Mouse (Mus musculus) MEL (cell line): Measurements from ENCODE around the gene Fbxw21.

Experiments used
- CHD1 ChIP-seq: IDR thresholded peaks from 2 replicates; pipeline ENCODE4 v1.6.1; 2012; ENCODE audit warnings: low read depth, mild to moderate bottlenecking, inconsistent platforms, low read length, improper control_type of control experiment
- CTCF ChIP-seq, 3 experiments: IDR thresholded peaks in 2 of 3; conservative IDR thresholded peaks in 1 of 3; 2 replicates each; pipeline ENCODE4 v1.5.1; 2011 to 2012; ENCODE audit warnings: low read length in 3 of 3, low read depth in 2 of 3, mild to moderate bottlenecking in 2 of 3, improper control_type of control experiment in 1 of 3, inconsistent platforms in 1 of 3, mixed read lengths in 1 of 3, moderate library complexity in 1 of 3; ENCODE audit not compliant: control insufficient read depth in 1 of 3, insufficient read depth in 1 of 3, poor library complexity in 1 of 3, severe bottlenecking in 1 of 3
- JUND ChIP-seq: IDR thresholded peaks from 2 replicates; pipeline ENCODE4 v1.6.1; 2011; ENCODE audit warnings: low read depth, mild to moderate bottlenecking, improper control_type of control experiment, low read length
- MAX ChIP-seq: IDR thresholded peaks from 2 replicates; pipeline ENCODE4 v1.6.1; 2011; ENCODE audit warnings: low read length, improper control_type of control experiment
- MAZ ChIP-seq: IDR thresholded peaks from 2 replicates; pipeline ENCODE4 v1.6.1; 2012; ENCODE audit warnings: low read depth, mild to moderate bottlenecking, inconsistent platforms, low read length, improper control_type of control experiment
- MYC ChIP-seq: IDR thresholded peaks from 2 replicates; pipeline ENCODE4 v1.6.1; 2011; ENCODE audit warnings: low read depth, mild to moderate bottlenecking, low read length, improper control_type of control experiment, moderate library complexity
- POLR2A ChIP-seq, 2 experiments: IDR thresholded peaks; 2 replicates each; pipeline ENCODE4 v1.6.1; 2011 to 2012; ENCODE audit warnings: low read length in 2 of 2, mild to moderate bottlenecking in 2 of 2, control low read depth in 1 of 2, improper control_type of control experiment in 1 of 2, low read depth in 1 of 2, moderate library complexity in 1 of 2; ENCODE audit not compliant: control insufficient read depth in 1 of 2, insufficient read depth in 1 of 2, poor library complexity in 1 of 2
- RCOR1 ChIP-seq: IDR thresholded peaks from 2 replicates; pipeline ENCODE4 v1.6.1; 2012; ENCODE audit warnings: low read depth, mild to moderate bottlenecking, inconsistent platforms, low read length, improper control_type of control experiment
- ZMIZ1 ChIP-seq: IDR thresholded peaks from 2 replicates; pipeline ENCODE4 v1.6.1; 2012; ENCODE audit warnings: low read depth, mild to moderate bottlenecking, inconsistent platforms, low read length, improper control_type of control experiment, moderate library complexity

DNA sequence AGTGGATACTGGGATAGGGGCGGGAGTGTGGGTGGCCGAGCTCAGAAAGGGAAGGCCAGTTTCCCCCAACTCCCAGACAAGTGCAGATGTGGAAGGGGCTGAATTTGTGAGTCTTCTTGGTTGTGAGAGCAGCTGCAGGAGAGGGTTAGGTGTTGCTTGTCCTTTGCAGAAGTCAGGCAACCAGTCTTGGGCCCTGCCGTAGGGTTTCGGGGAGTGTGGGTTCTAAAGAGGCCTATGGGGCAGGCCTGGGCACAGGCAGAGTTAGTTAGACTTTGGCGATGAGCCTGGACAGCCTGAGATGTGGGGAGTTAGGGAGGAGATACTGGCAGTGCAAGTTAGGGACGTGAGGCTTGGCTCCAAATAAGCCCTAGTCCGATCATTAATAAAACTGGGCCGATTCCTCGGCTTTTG, 65.6 kb downstream of the Fbxw21 start:
- TF ChIP-seq MAX: no peak
- TF ChIP-seq POLR2A (IDR thresholded peaks at IDR 0.05; ENCODE audit: control insufficient read depth in 1 of 2, insufficient read depth in 1 of 2, low read depth in 1 of 2, low read length in 2 of 2, poor library complexity in 1 of 2): no peak
- no peak for TF ChIP-seq CTCF (IDR thresholded peaks at IDR 0.05 in 2 of 3, conservative IDR thresholded peaks at IDR 0.05 in 1 of 3; ENCODE audit: control insufficient read depth in 1 of 3, insufficient read depth in 1 of 3, low read depth in 2 of 3, low read length in 3 of 3, poor library complexity in 1 of 3, severe bottlenecking in 1 of 3)
- no peak for TF ChIP-seq CHD1
- no peak for TF ChIP-seq MYC
- TF ChIP-seq RCOR1: no peak
- no peak for TF ChIP-seq MAZ
- TF ChIP-seq ZMIZ1: no peak
- TF ChIP-seq JUND: no peak
